Mouse (Mus musculus): ENCODE results near the gene Myf5. TPM values are rescaled to one million over a fixed set of nuclear protein-coding genes. Genes with fewer than 3 reads are reported as not detected.

Gene Myf5
- polyA plus RNA-seq (2012; rRNA removed) = not detected in 2 replicates

DNA sequence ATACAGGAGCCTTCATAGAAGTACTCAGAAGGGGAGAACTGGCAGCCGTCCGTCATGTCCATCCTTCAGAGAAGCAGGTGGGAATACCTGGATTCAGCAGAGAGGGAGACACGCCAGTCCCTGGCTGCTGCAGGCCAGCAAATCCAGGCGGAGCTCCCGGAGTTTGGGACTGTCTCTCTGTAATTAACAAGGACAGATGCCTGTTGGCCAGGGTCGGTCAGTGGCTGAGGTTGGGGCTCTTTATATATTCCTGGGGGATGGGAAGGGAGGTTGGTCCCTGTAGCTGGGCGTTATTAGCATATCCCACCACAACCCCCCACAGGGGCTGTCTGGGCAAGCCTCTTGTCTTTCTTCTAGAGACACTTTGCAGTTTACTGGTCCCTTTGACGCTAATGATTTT, at the start of gene Myf5:
Gene Myf5 (minus strand): TSS at position 265 of the 400 bp plus-strand sequence.
- H3K27ac ChIP-seq (ENCODE audit: control insufficient read depth, insufficient read depth, low read depth, low read length) = no peak within 1 kb of the TSS
- H3K4me3 ChIP-seq (ENCODE audit: control insufficient read depth, low read depth, low read length) = no peak within 1 kb of the TSS; the same call in 1 of the 2 replicates
- TF ChIP-seq POLR2A (IDR thresholded peaks at IDR 0.05; ENCODE audit: control insufficient read depth, low read depth, low read length) = no peak
- no peak for TF ChIP-seq CTCF (IDR thresholded peaks at IDR 0.05; ENCODE audit: control insufficient read depth, insufficient read depth, insufficient replicate concordance, low read depth, low read length)
- H3K36me3 ChIP-seq (ENCODE audit: control insufficient read depth, insufficient read depth, low read length) = no peaks in the 10 kb centered on the region
- H3K27me3 ChIP-seq (ENCODE audit: control insufficient read depth, insufficient read depth, low read length) = no peaks in the 10 kb centered on the region
- peaks cover 12% of the 10 kb centered on the region for H3K4me1 ChIP-seq (ENCODE audit: control insufficient read depth, insufficient read depth, low read length)

DNA sequence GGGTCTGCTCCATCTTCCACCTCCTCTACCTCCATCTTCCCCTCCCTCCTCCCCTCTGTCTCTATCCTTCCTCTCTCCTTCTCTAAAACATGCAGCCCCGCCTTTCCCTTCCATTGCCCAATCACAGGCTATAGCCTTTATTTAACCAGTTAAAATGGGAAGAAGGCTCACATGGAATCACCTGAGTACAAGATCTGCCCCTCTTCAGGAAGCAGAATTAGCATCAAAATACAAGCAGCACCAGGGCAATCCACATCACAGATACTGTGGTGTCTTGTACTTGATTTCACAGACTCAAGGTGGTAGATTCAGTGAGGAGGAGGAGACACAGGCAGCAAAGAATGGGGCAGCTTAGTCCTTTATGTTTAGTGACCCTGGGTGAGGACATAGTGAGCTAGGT, 42.8 kb upstream of the Myf5 start:
- H3K4me3 ChIP-seq (ENCODE audit: control insufficient read depth, low read depth, low read length) = no peak overlapping the region
- H3K27ac ChIP-seq (ENCODE audit: control insufficient read depth, insufficient read depth, low read depth, low read length) = no peak overlapping the region
- H3K4me1 ChIP-seq (ENCODE audit: control insufficient read depth, insufficient read depth, low read length) = no peaks in the 10 kb centered on the region

DNA sequence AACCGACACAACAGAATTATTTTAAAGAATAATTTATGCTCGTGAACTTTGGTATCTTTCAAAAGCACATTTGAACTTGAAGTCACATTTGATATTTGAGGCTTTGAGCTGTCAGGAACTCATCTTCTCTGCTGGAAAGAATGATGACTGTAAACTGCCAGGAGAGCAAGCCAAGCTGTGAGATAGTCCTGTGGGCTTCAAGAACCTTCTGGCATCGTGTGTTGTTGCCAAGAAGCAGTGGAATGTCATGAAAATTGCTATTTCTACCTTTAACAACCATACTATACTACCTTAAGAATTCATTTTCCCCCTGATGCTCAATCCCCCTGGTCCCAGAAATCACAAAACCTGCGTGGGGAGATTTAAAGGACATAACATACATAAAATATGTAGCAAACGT, 33.3 kb upstream of the Myf5 start:
- TF ChIP-seq POLR2A (IDR thresholded peaks at IDR 0.05; ENCODE audit: control insufficient read depth, low read depth, low read length) (no peak), CTCF (IDR thresholded peaks at IDR 0.05; ENCODE audit: control insufficient read depth, insufficient read depth, insufficient replicate concordance, low read depth, low read length) (no peak)
- no peaks in the 10 kb centered on the region for H3K36me3 ChIP-seq (ENCODE audit: control insufficient read depth, insufficient read depth, low read length)
- no peaks in the 10 kb centered on the region for H3K27me3 ChIP-seq (ENCODE audit: control insufficient read depth, insufficient read depth, low read length)
- H3K27ac ChIP-seq (ENCODE audit: control insufficient read depth, insufficient read depth, low read depth, low read length) = no peak overlapping the region
- H3K4me3 ChIP-seq (ENCODE audit: control insufficient read depth, low read depth, low read length) = no peak overlapping the region
- H3K4me1 ChIP-seq (ENCODE audit: control insufficient read depth, insufficient read depth, low read length) = no peaks in the 10 kb centered on the region

More for the DNA sequence above, 42.8 kb upstream of the Myf5 start:
- no peaks in the 10 kb centered on the region for H3K27me3 ChIP-seq (ENCODE audit: control insufficient read depth, insufficient read depth, low read length)
- TF ChIP-seq CTCF (IDR thresholded peaks at IDR 0.05; ENCODE audit: control insufficient read depth, insufficient read depth, insufficient replicate concordance, low read depth, low read length) = no peak
- no peaks in the 10 kb centered on the region for H3K36me3 ChIP-seq (ENCODE audit: control insufficient read depth, insufficient read depth, low read length)

GRCm38 (mm10) chr10:107516641-107517040, 30.7 kb upstream of the Myf5 start:
- no peak overlapping the region for H3K4me3 ChIP-seq (ENCODE audit: control insufficient read depth, low read depth, low read length)
- no peak overlapping the region for H3K27ac ChIP-seq (ENCODE audit: control insufficient read depth, insufficient read depth, low read depth, low read length)
- H3K4me1 ChIP-seq (ENCODE audit: control insufficient read depth, insufficient read depth, low read length) = no peaks in the 10 kb centered on the region
- no peaks in the 10 kb centered on the region for H3K27me3 ChIP-seq (ENCODE audit: control insufficient read depth, insufficient read depth, low read length)
- no peak for TF ChIP-seq CTCF (IDR thresholded peaks at IDR 0.05; ENCODE audit: control insufficient read depth, insufficient read depth, insufficient replicate concordance, low read depth, low read length)
- TF ChIP-seq POLR2A (IDR thresholded peaks at IDR 0.05; ENCODE audit: control insufficient read depth, low read depth, low read length) = no peak
- H3K36me3 ChIP-seq (ENCODE audit: control insufficient read depth, insufficient read depth, low read length) = no peaks in the 10 kb centered on the region

DNA sequence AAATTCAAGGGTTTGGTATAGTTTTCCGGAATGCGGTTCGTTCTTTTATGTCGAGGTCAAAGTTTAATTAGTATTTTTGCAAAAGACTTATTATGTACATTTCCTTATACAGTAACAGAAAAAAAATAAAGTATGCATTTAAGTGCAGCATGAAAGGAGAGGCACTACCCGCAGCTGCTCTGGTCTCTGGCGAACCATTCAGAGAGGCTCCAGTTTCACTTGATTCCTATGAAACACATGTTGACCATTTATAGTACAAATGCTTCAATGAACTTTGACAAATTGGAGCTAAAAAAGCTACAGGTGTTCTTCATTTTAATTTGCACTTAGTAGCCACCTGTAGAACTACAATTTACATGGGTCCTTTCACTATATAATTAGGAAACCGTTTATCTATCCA, 28.8 kb upstream of the Myf5 start:
- no peak for TF ChIP-seq CTCF (IDR thresholded peaks at IDR 0.05; ENCODE audit: control insufficient read depth, insufficient read depth, insufficient replicate concordance, low read depth, low read length)
- no peak for TF ChIP-seq POLR2A (IDR thresholded peaks at IDR 0.05; ENCODE audit: control insufficient read depth, low read depth, low read length)
- Histone ChIP-seq H3K4me1 (ENCODE audit: control insufficient read depth, insufficient read depth, low read length) (no peaks in the 10 kb centered on the region), H3K27ac (ENCODE audit: control insufficient read depth, insufficient read depth, low read depth, low read length) (no peak overlapping the region), H3K4me3 (ENCODE audit: control insufficient read depth, low read depth, low read length) (no peak overlapping the region), H3K36me3 (ENCODE audit: control insufficient read depth, insufficient read depth, low read length) (no peaks in the 10 kb centered on the region), H3K27me3 (ENCODE audit: control insufficient read depth, insufficient read depth, low read length) (no peaks in the 10 kb centered on the region)

DNA sequence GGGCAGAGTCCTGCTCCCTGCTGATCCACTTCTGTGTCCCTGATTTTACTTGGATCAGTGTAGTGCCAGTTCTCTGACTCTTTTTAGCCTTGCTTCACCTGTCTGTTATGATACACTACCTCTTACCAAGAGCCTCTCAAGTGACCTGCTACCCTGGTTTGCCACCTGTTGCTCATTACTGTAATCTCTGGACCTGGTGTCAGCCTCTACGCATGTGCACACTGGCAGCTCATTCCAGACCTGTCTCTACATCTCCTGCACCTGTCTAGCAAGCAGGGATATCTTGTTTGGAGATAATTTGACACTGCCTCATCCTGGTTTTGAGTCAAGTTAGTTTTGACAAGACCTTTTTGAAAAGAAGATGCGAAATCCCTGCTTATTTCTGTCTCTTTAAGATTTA, 20.5 kb upstream of the Myf5 start:
- H3K27ac ChIP-seq (ENCODE audit: control insufficient read depth, insufficient read depth, low read depth, low read length) = no peak overlapping the region
- no peak overlapping the region for H3K4me3 ChIP-seq (ENCODE audit: control insufficient read depth, low read depth, low read length)
- H3K27me3 ChIP-seq (ENCODE audit: control insufficient read depth, insufficient read depth, low read length) = no peaks in the 10 kb centered on the region
- no peaks in the 10 kb centered on the region for H3K36me3 ChIP-seq (ENCODE audit: control insufficient read depth, insufficient read depth, low read length)
- H3K4me1 ChIP-seq (ENCODE audit: control insufficient read depth, insufficient read depth, low read length) = no peaks in the 10 kb centered on the region
- no peak for TF ChIP-seq CTCF (IDR thresholded peaks at IDR 0.05; ENCODE audit: control insufficient read depth, insufficient read depth, insufficient replicate concordance, low read depth, low read length)

GRCm38 (mm10) chr10:107503430-107503829, 17.5 kb upstream of the Myf5 start:
- TF ChIP-seq POLR2A (IDR thresholded peaks at IDR 0.05; ENCODE audit: control insufficient read depth, low read depth, low read length) = no peak
- TF ChIP-seq CTCF (IDR thresholded peaks at IDR 0.05; ENCODE audit: control insufficient read depth, insufficient read depth, insufficient replicate concordance, low read depth, low read length) = no peak

DNA sequence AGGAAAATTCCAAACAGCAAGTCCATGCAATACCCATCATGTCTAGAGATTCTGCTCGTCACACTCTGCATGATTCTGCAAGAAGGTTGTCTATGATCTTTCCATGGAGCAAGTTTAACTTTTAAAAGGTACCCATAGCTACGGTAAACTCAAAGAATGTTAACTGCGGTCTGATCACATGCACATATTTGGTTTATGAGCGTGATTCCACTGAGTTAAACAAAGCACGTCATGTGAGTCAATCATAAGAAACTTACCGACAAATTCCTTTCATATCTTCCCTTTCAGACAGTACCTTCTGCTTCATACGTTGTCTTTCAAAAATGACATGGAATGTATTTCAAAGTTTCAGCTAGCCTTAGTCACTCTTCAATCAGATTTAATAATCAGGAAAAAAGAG, 16.3 kb upstream of the Myf5 start:
- H3K27me3 ChIP-seq (ENCODE audit: control insufficient read depth, insufficient read depth, low read length) = no peaks in the 10 kb centered on the region
- no peak overlapping the region for H3K4me3 ChIP-seq (ENCODE audit: control insufficient read depth, low read depth, low read length)
- H3K4me1 ChIP-seq (ENCODE audit: control insufficient read depth, insufficient read depth, low read length) = no peaks in the 10 kb centered on the region
- TF ChIP-seq CTCF (IDR thresholded peaks at IDR 0.05; ENCODE audit: control insufficient read depth, insufficient read depth, insufficient replicate concordance, low read depth, low read length) = no peak
- TF ChIP-seq POLR2A (IDR thresholded peaks at IDR 0.05; ENCODE audit: control insufficient read depth, low read depth, low read length) = no peak
- no peaks in the 10 kb centered on the region for H3K36me3 ChIP-seq (ENCODE audit: control insufficient read depth, insufficient read depth, low read length)
- H3K27ac ChIP-seq (ENCODE audit: control insufficient read depth, insufficient read depth, low read depth, low read length) = no peak overlapping the region

More at GRCm38 (mm10) chr10:107503430-107503829, 17.5 kb upstream of the Myf5 start:
- Histone ChIP-seq H3K27me3 (ENCODE audit: control insufficient read depth, insufficient read depth, low read length) (no peaks in the 10 kb centered on the region), H3K27ac (ENCODE audit: control insufficient read depth, insufficient read depth, low read depth, low read length) (no peak overlapping the region), H3K4me3 (ENCODE audit: control insufficient read depth, low read depth, low read length) (no peak overlapping the region), H3K36me3 (ENCODE audit: control insufficient read depth, insufficient read depth, low read length) (no peaks in the 10 kb centered on the region), H3K4me1 (ENCODE audit: control insufficient read depth, insufficient read depth, low read length) (no peaks in the 10 kb centered on the region)

Data from testis, adult 2 months (tissue).